Mouse (Mus musculus) hindbrain, embryonic 10.5 days (tissue): ENCODE measurements around the gene Bcl2l14. TPM values are rescaled to one million over a fixed set of nuclear protein-coding genes. Genes with fewer than 3 reads are reported as not detected.

Experiments
- DNase-seq: peaks from one replicate; pipeline ENCODE4 v3.0.0-alpha.2; 2017; ENCODE audit warnings: low spot score
- H3K27ac ChIP-seq: fragments of 300-500 bp; sonication (generic); 2 replicates; pipeline ENCODE4 v1.5.1; 2016; ENCODE audit warnings: mild to moderate bottlenecking, moderate library complexity
- H3K27me3 ChIP-seq: fragments of 300-500 bp; sonication (generic); 2 replicates; pipeline ENCODE4 v1.6.1; 2016; ENCODE audit warnings: mild to moderate bottlenecking; ENCODE audit not compliant: poor library complexity, insufficient read depth, severe bottlenecking
- H3K36me3 ChIP-seq: fragments of 300-500 bp; sonication (generic); 2 replicates; pipeline ENCODE4 v1.6.1; 2016; ENCODE audit warnings: mild to moderate bottlenecking, moderate library complexity
- H3K4me1 ChIP-seq: fragments of 300-500 bp; sonication (generic); replicated peaks from 2 replicates; pipeline ENCODE4 v1.6.1; 2016; ENCODE audit warnings: mild to moderate bottlenecking
- H3K4me3 ChIP-seq: fragments of 300-500 bp; sonication (generic); 2 replicates; pipeline ENCODE4 v1.5.1; 2016; ENCODE audit warnings: mild to moderate bottlenecking, moderate library complexity
- H3K9me3 ChIP-seq: fragments of 300-500 bp; sonication (generic); 2 replicates; pipeline ENCODE4 v1.6.1; 2016; ENCODE audit warnings: mild to moderate bottlenecking, moderate library complexity
- WGBS: fragments of 180-500 bp; shearing (Covaris S2); methylation state at CpG from one replicate; pipeline ENCODE4 v1.1.7; 2016; 5-methylcytosine and 5-hydroxymethylcytosine counted together
- polyA plus RNA-seq: library from polyadenylated mRNA; unstranded; fragments of >200 nt; fragmentation: Nextera tagmentation; extraction: Ambion mirVana; gene quantifications from 2 replicates; pipeline ENCODE4 v1.2.1, GENCODE M21; 2016

Gene Bcl2l14
- 0.31 and 0.42 TPM in 2 replicates for polyA plus RNA-seq

- Histone ChIP-seq H3K36me3 (no peaks in the 10 kb centered on the region), H3K4me1 (no peaks in the 10 kb centered on the region), H3K27me3 (no peaks in the 10 kb centered on the region), H3K27ac (no peak within 1 kb of the TSS), H3K9me3 (no peaks in the 10 kb centered on the region), H3K4me3 (no peak within 1 kb of the TSS)
- DNase-seq: no peak
- 85% methylated on average over 4 of the region's 4 CpGs for WGBS
These were observed at the start of gene Bcl2l14 for GRCm38 (mm10) chr6:134396018-134396417. Gene Bcl2l14, plus strand, starts transcription at chr6:134396318.

GRCm38 (mm10) chr6:134348526-134349067, 47.5 kb upstream of the Bcl2l14 start:
- no peaks in the 10 kb centered on the region for H3K36me3 ChIP-seq
- no peak for DNase-seq
- no peak overlapping the region for H3K4me3 ChIP-seq
- H3K27me3 ChIP-seq: no peaks in the 10 kb centered on the region
- WGBS: 92% methylated on average over 7 of the region's 7 CpGs
- no peaks in the 10 kb centered on the region for H3K4me1 ChIP-seq
- H3K27ac ChIP-seq: no peak overlapping the region
- no peaks in the 10 kb centered on the region for H3K9me3 ChIP-seq

GRCm38 (mm10) chr6:134352881-134353280, 43.2 kb upstream of the Bcl2l14 start:
- 91% methylated on average over 6 of the region's 6 CpGs for WGBS
- no peaks in the 10 kb centered on the region for H3K27me3 ChIP-seq

GRCm38 (mm10) chr6:134353751-134354150, 42.4 kb upstream of the Bcl2l14 start:
- Histone ChIP-seq H3K9me3 (no peaks in the 10 kb centered on the region), H3K27ac (no peak overlapping the region), H3K4me1 (no peaks in the 10 kb centered on the region), H3K36me3 (no peaks in the 10 kb centered on the region), H3K4me3 (no peak overlapping the region), H3K27me3 (no peaks in the 10 kb centered on the region)
- whole genome bisulfite sequencing: 87% methylated on average over 4 of the region's 4 CpGs
- DNase-seq: no peak

More at GRCm38 (mm10) chr6:134352881-134353280, 43.2 kb upstream of the Bcl2l14 start:
- Histone ChIP-seq H3K27ac (no peak overlapping the region), H3K4me1 (no peaks in the 10 kb centered on the region), H3K36me3 (no peaks in the 10 kb centered on the region), H3K9me3 (no peaks in the 10 kb centered on the region), H3K4me3 (no peak overlapping the region)
- DNase-seq: no peak

- H3K4me3 ChIP-seq: no peak overlapping the region
- H3K4me1 ChIP-seq: no peaks in the 10 kb centered on the region
- no peak overlapping the region for H3K27ac ChIP-seq
- no peaks in the 10 kb centered on the region for H3K27me3 ChIP-seq
- no peaks in the 10 kb centered on the region for H3K9me3 ChIP-seq
- H3K36me3 ChIP-seq: no peaks in the 10 kb centered on the region
- 86% methylated on average over 6 of the region's 6 CpGs for WGBS
- DNase-seq: no peak
These were observed 38.5 kb upstream of the Bcl2l14 start for GRCm38 (mm10) chr6:134357570-134357969.

- H3K4me1 ChIP-seq: no peaks in the 10 kb centered on the region
- H3K4me3 ChIP-seq: no peak overlapping the region
- no peaks in the 10 kb centered on the region for H3K9me3 ChIP-seq
- no peaks in the 10 kb centered on the region for H3K27me3 ChIP-seq
- no peak for DNase-seq
- 91% methylated on average over 4 of the region's 4 CpGs for WGBS
- no peaks in the 10 kb centered on the region for H3K36me3 ChIP-seq
- H3K27ac ChIP-seq: no peak overlapping the region
These were observed 36.0 kb upstream of the Bcl2l14 start for GRCm38 (mm10) chr6:134360079-134360478.

GRCm38 (mm10) chr6:134364644-134365043, 31.5 kb upstream of the Bcl2l14 start:
- H3K27ac ChIP-seq: no peak overlapping the region
- no peak for DNase-seq
- no peaks in the 10 kb centered on the region for H3K36me3 ChIP-seq
- H3K9me3 ChIP-seq: no peaks in the 10 kb centered on the region
- no peak overlapping the region for H3K4me3 ChIP-seq
- WGBS: 76% methylated on average over 6 of the region's 6 CpGs
- H3K27me3 ChIP-seq: no peaks in the 10 kb centered on the region
- H3K4me1 ChIP-seq: peaks cover 17% of the 10 kb centered on the region

GRCm38 (mm10) chr6:134365952-134366351, 30.2 kb upstream of the Bcl2l14 start:
- Histone ChIP-seq H3K27ac (no peak overlapping the region), H3K36me3 (no peaks in the 10 kb centered on the region), H3K9me3 (no peaks in the 10 kb centered on the region), H3K4me3 (no peak overlapping the region), H3K27me3 (no peaks in the 10 kb centered on the region), H3K4me1 (peaks cover 17% of the 10 kb centered on the region)
- no peak for DNase-seq
- WGBS: 77% methylated on average over 4 of the region's 4 CpGs

GRCm38 (mm10) chr6:134366366-134367351, 29.5 kb upstream of the Bcl2l14 start:
- H3K4me3 ChIP-seq: no peak overlapping the region
- no peak for DNase-seq
- no peaks in the 10 kb centered on the region for H3K36me3 ChIP-seq
- 64% methylated on average over 10 of the region's 10 CpGs for WGBS
- peaks cover 17% of the 10 kb centered on the region for H3K4me1 ChIP-seq
- no peak overlapping the region for H3K27ac ChIP-seq
- no peaks in the 10 kb centered on the region for H3K9me3 ChIP-seq
- H3K27me3 ChIP-seq: no peaks in the 10 kb centered on the region

- Histone ChIP-seq H3K36me3 (no peaks in the 10 kb centered on the region), H3K9me3 (no peaks in the 10 kb centered on the region), H3K27me3 (no peaks in the 10 kb centered on the region), H3K27ac (no peak overlapping the region), H3K4me3 (no peak overlapping the region), H3K4me1 (peaks cover 17% of the 10 kb centered on the region)
- no peak for DNase-seq
- 53% methylated on average over 12 of the region's 12 CpGs for WGBS
These were observed 28.5 kb upstream of the Bcl2l14 start for GRCm38 (mm10) chr6:134367366-134368281.

GRCm38 (mm10) chr6:134372946-134373345, 23.2 kb upstream of the Bcl2l14 start:
- no peak for DNase-seq
- no peaks in the 10 kb centered on the region for H3K27me3 ChIP-seq
- 61% methylated on average over 2 of the region's 2 CpGs for WGBS
- no peak overlapping the region for H3K27ac ChIP-seq
- H3K4me3 ChIP-seq: no peak overlapping the region
- no peaks in the 10 kb centered on the region for H3K9me3 ChIP-seq
- H3K36me3 ChIP-seq: no peaks in the 10 kb centered on the region
- peaks cover 8% of the 10 kb centered on the region; the same call in 1 of the 2 replicates for H3K4me1 ChIP-seq

GRCm38 (mm10) chr6:134377201-134377600, 18.9 kb upstream of the Bcl2l14 start:
- Histone ChIP-seq H3K36me3 (no peaks in the 10 kb centered on the region), H3K27ac (no peak overlapping the region), H3K27me3 (no peaks in the 10 kb centered on the region), H3K4me3 (no peak overlapping the region), H3K9me3 (no peaks in the 10 kb centered on the region), H3K4me1 (no peaks in the 10 kb centered on the region)
- 89% methylated on average over 5 of the region's 5 CpGs for WGBS
- DNase-seq: no peak
